Mouse (Mus musculus): ENCODE measurements around the gene Pnpla3. TPM values are rescaled to one million over a fixed set of nuclear protein-coding genes. Genes with fewer than 3 reads are reported as not detected.
"Not testable (repeated sequence)": the region's sequence is repeated elsewhere in the genome, so short reads cannot be mapped to it uniquely, and the experiment has no call there.

Gene Pnpla3
- polyA plus RNA-seq, 1 experiment, result not detected

DNA sequence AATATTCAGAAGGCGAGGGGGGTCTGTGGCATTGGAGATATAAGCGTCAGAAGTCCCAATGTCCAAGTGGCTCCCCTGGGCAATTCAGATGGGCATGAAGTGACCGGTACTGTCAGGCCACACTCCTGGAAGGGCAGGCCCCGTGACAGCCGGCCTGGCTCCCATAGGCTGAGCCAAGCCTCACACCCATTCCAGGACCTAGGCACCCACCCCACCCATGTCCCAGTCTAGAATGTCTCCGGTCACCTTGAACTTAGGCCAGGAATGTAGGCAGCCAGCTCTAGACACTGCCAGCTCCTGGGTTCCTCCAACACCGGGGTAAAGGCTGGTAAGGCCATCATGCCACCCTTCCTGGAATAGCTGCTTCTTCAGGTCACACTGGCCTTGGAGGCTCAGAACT is 35.7 kb upstream of the Pnpla3 start:
- TF ChIP-seq POLR2A (IDR thresholded peaks at IDR 0.05; ENCODE audit: borderline replicate concordance, control insufficient read depth, low read depth, low read length), result no peak
- no peak for TF ChIP-seq CTCF (IDR thresholded peaks at IDR 0.05; ENCODE audit: control insufficient read depth, insufficient read depth, low read length)
- Histone ChIP-seq H3K4me1 (ENCODE audit: control insufficient read depth, insufficient read depth, low read length) (no peaks in the 10 kb centered on the region), H3K27ac (ENCODE audit: control insufficient read depth, insufficient read depth, low read depth, low read length, poor library complexity) (no peak overlapping the region), H3K4me3 (replicated peaks; ENCODE audit: control insufficient read depth, low read depth, low read length) (no peak overlapping the region)
- 88% methylated on average over 7 of the region's 7 CpGs for WGBS

GRCm38 (mm10) chr15:84133440-84133839 is 34.2 kb upstream of the Pnpla3 start:
- Histone ChIP-seq H3K4me3 (replicated peaks; ENCODE audit: control insufficient read depth, low read depth, low read length) (no peak overlapping the region), H3K4me1 (ENCODE audit: control insufficient read depth, insufficient read depth, low read length) (no peaks in the 10 kb centered on the region), H3K27ac (ENCODE audit: control insufficient read depth, insufficient read depth, low read depth, low read length, poor library complexity) (no peak overlapping the region)
- TF ChIP-seq CTCF (IDR thresholded peaks at IDR 0.05; ENCODE audit: control insufficient read depth, insufficient read depth, low read length) (no peak), POLR2A (IDR thresholded peaks at IDR 0.05; ENCODE audit: borderline replicate concordance, control insufficient read depth, low read depth, low read length) (no peak)
- WGBS, result 53% methylated on average over 4 of the region's 4 CpGs

DNA sequence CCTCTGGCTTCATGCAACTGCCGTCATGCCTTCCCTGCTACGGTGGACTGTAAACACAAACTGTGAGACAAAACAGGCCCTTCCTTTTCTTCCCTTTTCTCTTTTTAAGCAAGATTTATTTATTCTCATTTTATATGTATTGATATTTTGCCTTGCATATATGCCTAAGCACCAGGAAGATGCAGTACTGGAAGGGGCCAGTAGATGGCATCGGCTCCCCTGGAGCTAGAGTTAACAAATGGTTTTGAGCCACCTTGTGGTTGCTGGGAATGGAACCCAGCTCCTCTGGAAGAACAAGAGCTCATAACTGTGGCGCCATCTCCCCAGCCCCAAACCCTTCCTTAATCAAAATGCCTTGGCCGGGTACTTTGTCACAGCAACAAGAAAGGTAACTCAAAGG is 32.2 kb upstream of the Pnpla3 start:
- 79% methylated on average over 5 of the region's 5 CpGs for WGBS
- peaks cover 3% of the 10 kb centered on the region; the same call in 1 of the 2 replicates for H3K4me1 ChIP-seq (ENCODE audit: control insufficient read depth, insufficient read depth, low read length)
- TF ChIP-seq CTCF (IDR thresholded peaks at IDR 0.05; ENCODE audit: control insufficient read depth, insufficient read depth, low read length), result peak; percentile 65
- no peak for TF ChIP-seq POLR2A (IDR thresholded peaks at IDR 0.05; ENCODE audit: borderline replicate concordance, control insufficient read depth, low read depth, low read length)
- no peak overlapping the region for H3K4me3 ChIP-seq (replicated peaks; ENCODE audit: control insufficient read depth, low read depth, low read length)
- no peak overlapping the region for H3K27ac ChIP-seq (ENCODE audit: control insufficient read depth, insufficient read depth, low read depth, low read length, poor library complexity)

DNA sequence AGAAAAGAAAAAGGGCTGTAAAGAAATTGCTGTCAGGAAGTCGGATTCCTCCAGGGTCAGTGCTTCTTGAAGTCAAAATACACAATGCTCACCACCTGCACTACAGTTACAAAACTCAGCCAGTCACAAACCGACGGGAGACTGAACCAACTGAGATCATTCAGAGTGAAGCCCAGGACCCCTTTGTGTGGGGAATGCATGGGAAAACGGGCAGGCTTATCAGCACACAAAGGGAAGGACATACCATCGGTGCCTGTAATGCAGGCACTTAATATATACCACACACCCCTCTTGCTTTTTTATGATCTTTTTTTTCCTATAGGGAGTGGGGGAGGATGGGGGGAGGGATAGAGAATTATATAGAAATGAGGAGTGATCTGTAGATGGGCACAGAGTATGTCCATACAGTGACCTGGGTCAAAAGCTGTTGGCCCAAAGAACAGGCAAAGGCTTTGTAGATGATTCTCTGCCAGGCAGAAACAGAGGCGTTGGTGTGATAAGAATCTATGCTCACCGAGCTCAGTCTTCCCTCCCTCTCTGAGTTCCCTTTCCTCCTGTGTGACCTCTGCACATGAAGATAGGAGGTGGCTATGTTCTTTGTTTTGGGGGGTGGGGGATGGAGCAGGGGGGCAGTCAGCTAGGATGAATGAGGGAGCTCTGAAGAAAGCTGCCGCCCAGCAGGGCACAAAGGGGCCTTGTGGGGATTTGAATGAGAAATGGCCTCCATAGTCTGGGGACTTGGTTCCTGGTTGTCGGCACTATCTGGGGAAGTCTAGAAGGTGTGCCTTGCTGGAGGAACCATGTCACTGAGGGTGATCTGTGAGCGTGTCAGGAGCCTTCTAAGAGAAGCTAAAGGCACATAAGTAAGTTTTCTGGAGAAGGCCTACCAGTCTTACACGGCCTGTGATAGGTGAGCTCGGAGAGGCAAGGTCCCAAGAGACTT is 30.9 kb upstream of the Pnpla3 start:
- H3K4me3 ChIP-seq (replicated peaks; ENCODE audit: control insufficient read depth, low read depth, low read length), result no peak overlapping the region
- 34% methylated on average over 12 of the region's 12 CpGs for WGBS
- TF ChIP-seq POLR2A (IDR thresholded peaks at IDR 0.05; ENCODE audit: borderline replicate concordance, control insufficient read depth, low read depth, low read length), result no peak
- no peak for TF ChIP-seq CTCF (IDR thresholded peaks at IDR 0.05; ENCODE audit: control insufficient read depth, insufficient read depth, low read length)
- H3K4me1 ChIP-seq (ENCODE audit: control insufficient read depth, insufficient read depth, low read length), result peaks cover 4% of the 10 kb centered on the region; the same call in 1 of the 2 replicates
- no peak overlapping the region for H3K27ac ChIP-seq (ENCODE audit: control insufficient read depth, insufficient read depth, low read depth, low read length, poor library complexity)

DNA sequence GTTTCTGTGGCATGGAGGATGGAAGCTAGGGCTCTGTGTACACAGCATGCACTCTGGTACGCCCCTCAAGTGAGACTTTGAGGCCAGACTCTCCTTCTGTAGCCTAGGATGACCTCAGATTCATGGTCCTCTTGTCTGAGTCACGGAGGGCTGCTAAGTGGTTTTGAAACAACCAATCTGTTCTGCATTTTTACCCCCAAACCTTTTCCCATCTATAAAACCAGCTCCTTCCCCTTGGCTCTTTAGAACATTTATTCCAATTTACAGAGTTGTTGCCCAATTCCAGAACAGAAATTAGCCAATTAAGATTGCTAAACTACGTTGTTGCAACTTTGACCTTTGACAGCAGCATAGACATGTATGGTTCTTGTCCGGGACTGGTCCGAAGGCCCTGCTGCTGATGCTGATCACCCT is 28.0 kb upstream of the Pnpla3 start:
- 41% methylated on average over 5 of the region's 5 CpGs for WGBS
- TF ChIP-seq POLR2A (IDR thresholded peaks at IDR 0.05; ENCODE audit: borderline replicate concordance, control insufficient read depth, low read depth, low read length), result no peak
- TF ChIP-seq CTCF (IDR thresholded peaks at IDR 0.05; ENCODE audit: control insufficient read depth, insufficient read depth, low read length), result no peak

GRCm38 (mm10) chr15:84140109-84140508 is 27.5 kb upstream of the Pnpla3 start:
- no peak for TF ChIP-seq CTCF (IDR thresholded peaks at IDR 0.05; ENCODE audit: control insufficient read depth, insufficient read depth, low read length)
- TF ChIP-seq POLR2A (IDR thresholded peaks at IDR 0.05; ENCODE audit: borderline replicate concordance, control insufficient read depth, low read depth, low read length), result no peak
- H3K4me3 ChIP-seq (replicated peaks; ENCODE audit: control insufficient read depth, low read depth, low read length), result no peak overlapping the region
- 58% methylated on average over 3 of the region's 3 CpGs for WGBS
- H3K27ac ChIP-seq (ENCODE audit: control insufficient read depth, insufficient read depth, low read depth, low read length, poor library complexity), result no peak overlapping the region
- H3K4me1 ChIP-seq (ENCODE audit: control insufficient read depth, insufficient read depth, low read length), result peaks cover 4% of the 10 kb centered on the region; the same call in 1 of the 2 replicates

More for the DNA sequence above, 28.0 kb upstream of the Pnpla3 start:
- Histone ChIP-seq H3K27ac (ENCODE audit: control insufficient read depth, insufficient read depth, low read depth, low read length, poor library complexity) (peak overlapping the region; percentile 3; the same call in 1 of the 2 replicates), H3K4me1 (ENCODE audit: control insufficient read depth, insufficient read depth, low read length) (peaks cover 4% of the 10 kb centered on the region; the same call in 1 of the 2 replicates), H3K4me3 (replicated peaks; ENCODE audit: control insufficient read depth, low read depth, low read length) (no peak overlapping the region)

DNA sequence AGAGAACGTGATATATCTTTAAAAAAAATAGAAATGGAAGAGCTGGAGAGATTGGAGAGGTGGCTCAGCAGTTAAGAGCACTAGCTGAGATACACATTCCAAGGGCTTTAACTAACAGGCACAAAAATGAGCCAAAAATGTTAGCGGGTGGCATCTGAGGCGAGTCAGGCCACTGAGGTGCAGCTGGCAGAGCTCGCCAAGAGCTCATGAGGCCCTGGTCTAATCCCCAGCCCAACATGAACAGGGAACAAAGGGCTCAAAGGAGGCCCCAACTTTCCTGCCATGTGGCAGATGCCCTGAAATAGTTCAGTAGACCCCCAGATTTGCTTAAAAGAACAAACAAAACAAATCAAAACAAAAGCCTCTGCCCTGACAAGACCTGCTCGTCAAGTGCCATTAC is 26.7 kb upstream of the Pnpla3 start:
- H3K4me1 ChIP-seq (ENCODE audit: control insufficient read depth, insufficient read depth, low read length), result peaks cover 4% of the 10 kb centered on the region; the same call in 1 of the 2 replicates
- TF ChIP-seq CTCF (IDR thresholded peaks at IDR 0.05; ENCODE audit: control insufficient read depth, insufficient read depth, low read length) (no peak), POLR2A (IDR thresholded peaks at IDR 0.05; ENCODE audit: borderline replicate concordance, control insufficient read depth, low read depth, low read length) (no peak)
- H3K4me3 ChIP-seq (replicated peaks; ENCODE audit: control insufficient read depth, low read depth, low read length), result no peak overlapping the region
- WGBS, result 80% methylated on average over 5 of the region's 5 CpGs
- no peak overlapping the region for H3K27ac ChIP-seq (ENCODE audit: control insufficient read depth, insufficient read depth, low read depth, low read length, poor library complexity)

DNA sequence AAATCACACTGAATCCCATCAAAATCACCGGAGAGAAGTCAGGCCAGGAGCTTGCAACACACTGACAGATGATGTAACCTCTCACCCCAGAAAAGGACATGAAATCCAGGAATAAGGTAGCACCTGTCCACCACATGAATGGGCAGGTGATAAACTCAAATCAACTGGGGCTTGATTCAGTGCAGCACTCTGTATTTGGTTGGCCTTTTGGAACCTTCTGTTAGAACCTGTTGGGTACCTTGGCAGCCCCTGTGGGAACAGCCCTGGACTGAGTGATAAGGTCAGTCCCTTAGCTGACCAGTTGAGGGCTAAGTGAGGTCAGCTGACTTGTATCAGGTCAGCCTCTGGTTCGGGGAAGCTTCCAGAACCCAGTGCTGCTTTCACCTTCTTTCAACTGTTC is 11.5 kb upstream of the Pnpla3 start:
- Histone ChIP-seq H3K4me1 (ENCODE audit: control insufficient read depth, insufficient read depth, low read length) (no peaks in the 10 kb centered on the region), H3K4me3 (replicated peaks; ENCODE audit: control insufficient read depth, low read depth, low read length) (no peak overlapping the region), H3K27ac (ENCODE audit: control insufficient read depth, insufficient read depth, low read depth, low read length, poor library complexity) (no peak overlapping the region)
- WGBS, result 68% methylated on average over 2 of the region's 2 CpGs
- TF ChIP-seq POLR2A (IDR thresholded peaks at IDR 0.05; ENCODE audit: borderline replicate concordance, control insufficient read depth, low read depth, low read length) (no peak), CTCF (IDR thresholded peaks at IDR 0.05; ENCODE audit: control insufficient read depth, insufficient read depth, low read length) (no peak)

GRCm38 (mm10) chr15:84157530-84157929 is 10.1 kb upstream of the Pnpla3 start:
- H3K27ac ChIP-seq (ENCODE audit: control insufficient read depth, insufficient read depth, low read depth, low read length, poor library complexity); H3K4me1 ChIP-seq (ENCODE audit: control insufficient read depth, insufficient read depth, low read length); H3K4me3 ChIP-seq (replicated peaks; ENCODE audit: control insufficient read depth, low read depth, low read length): not testable (repeated sequence)
- 84% methylated on average over 6 of the region's 6 CpGs for WGBS
